18 mouse cellular contexts compared by ENCODE assay signal in genomic region chr1:164109763-164110162, GRCm38 (mm10). TPM values are rescaled to one million over a fixed set of nuclear protein-coding genes. Genes with fewer than 3 reads are reported as not detected.
DNase-seq lines count a peak whose midpoint lies in the region; ATAC-seq lines count a peak whose summit lies in the region.
"Had no signal": no experiment of that assay in that cellular context is flagged by ENCODE, and none has a peak within 500 bp of the region (broad histone marks: within the 10 kb centered on the region; RNA-seq: fewer than 3 reads in every experiment).

No protein-coding gene starts in this region.

- peak; percentile 85 for ATAC-seq in frontal cortex, adult (ENCODE audit: low TSS enrichment)
- ATAC-seq: forebrain, embryonic 13.5 days; intestine, embryonic 16.5 days; midbrain, embryonic 13.5 days had no signal

- intact Hi-C loops in left cerebral cortex, postnatal 25 days (cut with DNase I): no loop called here
- intact Hi-C loops in left cerebral cortex, postnatal 36 days (cut with DNase I): no loop called here

- no peak for DNase-seq in frontal cortex, postnatal 10 days (ENCODE audit: low spot score in 2 of 2)
- DNase-seq in left cerebral cortex, postnatal 25 days (ENCODE audit: low spot score in 2 of 2): peak; percentile 43 to 60
- no peak for DNase-seq in left cerebral cortex, postnatal 36 days (ENCODE audit: low spot score in 2 of 2)
- peak; percentile 36 to 44 for DNase-seq in right cerebral cortex, postnatal 10 days (ENCODE audit: low spot score in 2 of 2)
- DNase-seq in right cerebral cortex, postnatal 4 days: no peak
- DNase-seq in layer of hippocampus, postnatal 36 days: no peak
- no peak for DNase-seq in thymus, postnatal 36 days
- DNase-seq: cerebellum, adult 11-12 months; gastrocnemius, adult 2 months; heart, adult 18-20 months; kidney, postnatal 10 days; layer of hippocampus, adult 9-11 months; retina, postnatal 1 day; thymus, adult 2 months had no signal

RNA-seq across cellular contexts. Expression of gene Selp, which starts 5.3 kb away (rescaled TPM):
- total RNA-seq in left cerebral cortex, postnatal 25 days (2021): not detected
- total RNA-seq in left cerebral cortex, postnatal 36 days (2021): not detected
- under 1 TPM in 1 of 2 experiments, not detected in 1; 0.38 TPM for total RNA-seq in layer of hippocampus, postnatal 36 days (2021)

RNA-seq across cellular contexts. Expression of gene F5, which starts 41.9 kb away (rescaled TPM):
- total RNA-seq in left cerebral cortex, postnatal 25 days (2021): 1 to 10 TPM in 1 of 2 experiments, under 1 TPM in 1; 0.94 to 1.1 TPM
- under 1 TPM; 0.42 to 0.52 TPM for total RNA-seq in left cerebral cortex, postnatal 36 days (2021)
- 1 to 10 TPM in 1 of 2 experiments, under 1 TPM in 1; 0.57 to 1.5 TPM for total RNA-seq in layer of hippocampus, postnatal 36 days (2021)

RNA-seq across cellular contexts. Expression of gene Sell, which starts 48.0 kb away (rescaled TPM):
- total RNA-seq in left cerebral cortex, postnatal 25 days (2021): under 1 TPM in 1 of 2 experiments, not detected in 1; 0.18 TPM
- total RNA-seq in left cerebral cortex, postnatal 36 days (2021): not detected
- not detected for total RNA-seq in layer of hippocampus, postnatal 36 days (2021)

Comparison
In these comparisons a context has a peak if more than half of its experiments do, and no peak if none do; other contexts are left out.
1. DNase-seq: peak in left cerebral cortex, postnatal 25 days (2 of 2) and right cerebral cortex, postnatal 10 days (2 of 2); none in frontal cortex, postnatal 10 days (0 of 2), left cerebral cortex, postnatal 36 days (0 of 2), right cerebral cortex, postnatal 4 days (single experiment), layer of hippocampus, postnatal 36 days (0 of 2) and thymus, postnatal 36 days (0 of 2).